Mouse (Mus musculus) gastrocnemius, postnatal 14 days (tissue): Measurements from ENCODE around the gene Ramp1. TPM values are rescaled to one million over a fixed set of nuclear protein-coding genes. Genes with fewer than 3 reads are reported as not detected.
A peak's percentile ranks its signal among the peaks of the same experiment; 100 is the strongest.

Source experiments
- DNase-seq: peaks from one replicate; pipeline ENCODE4 v3.0.0; 2021; ENCODE audit warnings: mixed read lengths
- intact Hi-C: fragments of 180-260 bp; cut with DNase I; formaldehyde crosslinking; loops from one replicate; pipeline ENCODE4 v1.15.1; 2025; ENCODE audit warnings: low total_unique reads
- long read RNA-seq, 2 experiments: library from polyadenylated mRNA; stranded (forward); transcript quantifications; one replicate each; pipeline ENCODE4 v2.0.0; 2021
- total RNA-seq, 2 experiments: library from RNA; stranded (reverse); gene quantifications; 2 replicates each; pipeline ENCODE4 v1.2.3; 2021

The Ramp1 gene
- 10 to 100 TPM; 28.5 to 29.4 TPM for total RNA-seq
- long read RNA-seq, experiment 1, transcript Ramp1-201 (3 exons, 2,325 nt), result major isoform, 69 of 78 reads
- long read RNA-seq, experiment 1, partial matches to known transcripts, result 7 of 78 reads
- long read RNA-seq, experiment 1, other reads (novel, unspliced or antisense), result 2 of 78 reads
- long read RNA-seq, experiment 2, transcript Ramp1-201 (3 exons, 2,325 nt), result major isoform, 54 of 58 reads
- long read RNA-seq, experiment 2, partial matches to known transcripts, result 2 of 58 reads
- long read RNA-seq, experiment 2, other reads (novel, unspliced or antisense), result 2 of 58 reads

DNA sequence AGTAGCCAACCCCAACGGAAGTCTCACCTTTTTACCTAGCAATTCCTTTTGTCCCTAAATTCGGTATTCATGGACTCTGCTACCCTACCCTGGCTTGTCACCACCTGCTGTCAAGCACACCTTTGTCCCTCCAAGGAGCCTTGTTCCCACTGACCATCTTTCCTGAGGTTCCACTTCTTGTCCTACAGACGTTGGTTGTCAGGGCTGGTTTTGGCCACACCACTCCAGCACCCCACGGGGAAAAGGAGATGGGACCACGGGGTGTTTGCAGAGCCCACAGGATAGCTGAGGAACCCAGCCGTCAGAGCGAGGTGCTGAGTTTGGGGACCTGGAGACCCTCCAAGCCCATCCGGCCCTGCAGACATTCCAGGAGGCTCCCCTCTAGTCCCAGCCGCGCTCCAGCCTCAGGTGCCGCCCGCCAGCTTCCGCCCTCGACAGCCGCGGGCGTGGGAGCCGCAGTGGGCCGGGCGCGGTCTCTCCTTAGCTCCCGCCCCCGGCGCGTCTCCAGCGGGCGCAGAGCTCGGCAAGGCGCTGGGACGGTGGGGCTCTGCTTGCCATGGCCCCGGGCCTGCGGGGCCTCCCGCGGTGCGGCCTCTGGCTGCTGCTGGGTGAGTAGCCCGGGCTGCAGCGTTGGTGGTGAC, at the start of gene Ramp1:
TSS of gene Ramp1 (plus strand) at position 290 of the 641 bp plus-strand sequence.
- peak; percentile 66 for DNase-seq
- intact Hi-C loops, result loop anchor here (5.0 kb wide), 2 partner anchors 38 to 58 kb away; no protein-coding TSS in a partner anchor

DNA sequence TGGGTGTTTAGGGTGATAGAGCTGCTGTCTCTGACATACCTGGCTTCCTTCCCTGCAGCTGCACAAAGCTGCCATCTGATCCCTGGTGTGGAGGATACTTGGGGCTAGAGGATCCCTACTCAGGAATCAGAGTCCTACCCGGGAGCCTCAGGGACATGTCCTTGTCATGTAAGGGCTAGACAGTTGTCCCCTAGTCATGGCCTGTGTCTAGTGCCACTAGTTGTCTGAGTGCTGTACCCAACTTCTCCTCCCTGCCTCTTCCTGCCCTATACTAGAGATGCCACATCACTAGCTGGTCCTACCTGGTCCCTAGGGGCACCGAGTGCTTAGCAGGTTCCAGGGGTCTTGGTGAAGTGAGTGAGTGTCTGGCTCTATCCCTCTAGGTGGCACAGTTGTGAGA, 42.6 kb upstream of the Ramp1 start:
- no peak for DNase-seq
- intact Hi-C loops, result no loop called here

DNA sequence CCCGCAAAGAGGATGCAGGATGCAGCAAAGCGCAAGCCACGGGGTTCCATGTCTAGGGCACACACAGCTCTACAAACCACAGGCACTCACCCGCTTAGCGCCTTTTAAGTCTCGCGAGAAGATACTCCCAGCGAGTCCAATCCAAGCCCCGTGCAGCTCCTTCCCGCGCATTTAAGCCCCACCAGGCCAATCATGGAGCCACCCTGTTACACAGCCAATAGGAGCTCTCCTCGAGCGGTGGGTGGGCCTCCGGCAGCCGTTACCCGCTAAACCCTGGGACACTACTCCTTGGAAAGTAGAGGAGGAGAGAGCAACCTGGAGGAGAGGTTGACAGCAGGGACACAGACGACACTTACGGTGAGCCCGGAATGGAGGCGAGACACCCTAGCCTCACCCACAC, 34.8 kb upstream of the Ramp1 start, which contains the start of gene Rbm44:
TSS of gene Rbm44 (plus strand) at position 277 of the 400 bp plus-strand sequence.
- intact Hi-C loops, result no loop called here
- no peak for DNase-seq

DNA sequence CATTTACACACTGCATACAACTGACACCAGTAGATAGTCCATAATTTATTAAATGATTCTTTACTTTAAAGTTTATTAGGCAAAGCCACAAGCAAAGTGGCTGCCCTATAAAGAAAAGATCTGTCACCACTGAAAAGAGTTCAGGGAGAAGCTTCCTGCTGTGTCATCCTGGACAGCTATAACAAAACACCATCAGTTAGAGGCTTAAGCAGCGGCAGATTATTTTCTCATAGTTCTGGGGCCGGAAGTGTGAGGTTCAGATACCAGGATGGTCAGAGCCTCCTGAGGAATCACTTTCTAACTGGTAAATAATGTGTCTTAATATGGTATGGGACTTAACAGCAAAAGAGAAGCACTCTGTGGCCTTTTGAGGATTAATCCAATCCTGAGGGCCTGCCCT, 28.1 kb upstream of the Ramp1 start:
- DNase-seq, result no peak

DNA sequence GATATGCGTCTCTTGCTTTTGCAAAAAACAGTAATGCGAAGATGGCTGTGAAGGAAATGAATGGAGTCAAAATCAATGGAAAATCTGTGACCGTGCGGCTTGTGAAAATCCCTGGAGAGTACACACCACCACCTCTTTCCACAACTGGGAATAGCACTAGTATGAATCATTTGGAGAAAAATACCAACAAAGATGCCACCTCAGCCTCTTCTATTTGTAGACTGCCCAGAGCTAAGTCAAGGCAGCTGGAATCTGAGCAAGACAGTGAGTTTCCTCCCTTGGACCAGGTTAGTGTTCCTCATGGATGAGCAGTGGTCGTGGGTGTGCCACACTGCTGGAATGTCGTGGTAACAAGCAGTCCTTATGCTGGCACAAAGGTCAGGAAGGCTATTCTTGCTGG, 12.8 kb upstream of the Ramp1 start:
- intact Hi-C loops, result no loop called here
- DNase-seq, result no peak

More for the DNA sequence above, 28.1 kb upstream of the Ramp1 start:
- intact Hi-C loops, result no loop called here

DNA sequence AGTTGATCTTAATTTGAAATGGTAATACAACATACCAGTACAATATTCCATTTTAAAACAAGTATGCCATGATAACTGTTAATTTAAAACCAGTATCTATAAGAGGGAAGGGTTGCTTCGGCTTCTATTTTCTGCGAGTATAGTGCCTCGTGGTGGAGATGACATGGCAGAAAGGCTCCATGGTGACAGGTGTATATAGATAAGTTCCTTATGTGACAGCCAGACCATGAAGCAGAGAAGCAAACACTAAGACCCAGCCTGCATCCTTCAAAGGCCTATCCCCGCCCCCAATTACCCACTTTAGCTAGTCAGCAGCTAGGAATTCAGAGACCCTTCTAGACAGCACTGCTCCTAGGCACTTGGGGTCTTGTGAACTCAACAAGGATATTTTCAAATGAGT, 10.5 kb upstream of the Ramp1 start:
- intact Hi-C loops, result no loop called here
- DNase-seq, result no peak

DNA sequence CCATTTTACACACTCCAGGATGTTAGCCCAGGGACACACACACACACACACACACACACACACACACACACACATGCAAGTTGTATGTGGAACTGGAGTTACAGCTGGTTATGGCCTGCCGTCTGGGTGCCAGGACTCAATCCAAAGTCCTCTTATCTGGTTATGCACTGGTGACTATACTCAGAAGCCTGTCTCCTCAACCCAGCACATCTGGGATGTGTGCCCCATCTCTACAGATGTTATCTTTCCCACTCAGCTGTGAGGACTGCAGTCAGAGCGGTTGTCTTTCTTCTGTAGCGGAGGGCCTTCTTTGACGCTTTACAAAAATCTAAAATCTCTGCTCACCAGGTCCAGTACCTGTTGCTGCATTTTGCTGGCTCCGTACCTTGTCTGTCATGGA, 4.8 kb upstream of the Ramp1 start:
- intact Hi-C loops, result no loop called here
- DNase-seq, result no peak

DNA sequence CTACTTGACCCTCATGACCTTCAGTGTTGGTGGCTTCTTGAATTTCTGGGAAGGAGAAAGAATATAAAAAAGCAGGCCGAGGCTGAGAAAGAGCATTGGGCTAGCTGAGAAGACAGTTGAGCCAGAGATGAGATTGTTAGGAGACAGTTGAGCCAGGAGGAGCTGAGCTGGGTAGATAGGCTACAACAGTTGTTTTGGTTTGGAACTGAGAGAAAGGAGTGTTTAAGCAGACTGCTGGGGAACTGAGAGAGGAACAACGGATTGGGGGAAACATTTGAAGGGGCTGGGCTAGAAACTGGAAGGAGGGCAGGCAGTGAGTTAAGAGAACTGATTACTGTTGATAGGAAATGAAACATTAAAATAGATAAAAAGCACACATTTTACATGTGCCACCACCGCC, 3.6 kb upstream of the Ramp1 start:
- no peak for DNase-seq
- intact Hi-C loops, result no loop called here

DNA sequence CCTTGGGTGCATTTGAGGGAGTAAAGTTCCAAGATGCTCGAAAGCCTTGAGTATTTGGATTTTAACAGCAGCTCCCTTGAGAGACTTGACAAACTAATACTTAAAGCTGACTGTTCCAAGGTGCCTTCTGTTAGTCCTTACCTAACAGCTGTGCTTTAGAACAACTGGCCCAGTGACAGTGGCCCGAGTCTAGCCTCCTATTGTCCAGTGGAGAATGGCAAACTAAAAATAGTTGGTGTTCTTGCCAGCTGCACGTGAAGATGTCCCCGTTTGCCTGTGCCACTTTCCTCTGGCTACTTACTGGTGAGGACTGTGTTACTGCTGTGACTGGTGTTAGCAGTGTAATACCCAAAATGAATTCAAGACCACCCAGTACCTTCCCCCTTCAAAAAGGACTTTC, 2.8 kb upstream of the Ramp1 start:
- DNase-seq, result no peak
- intact Hi-C loops, result no loop called here

DNA sequence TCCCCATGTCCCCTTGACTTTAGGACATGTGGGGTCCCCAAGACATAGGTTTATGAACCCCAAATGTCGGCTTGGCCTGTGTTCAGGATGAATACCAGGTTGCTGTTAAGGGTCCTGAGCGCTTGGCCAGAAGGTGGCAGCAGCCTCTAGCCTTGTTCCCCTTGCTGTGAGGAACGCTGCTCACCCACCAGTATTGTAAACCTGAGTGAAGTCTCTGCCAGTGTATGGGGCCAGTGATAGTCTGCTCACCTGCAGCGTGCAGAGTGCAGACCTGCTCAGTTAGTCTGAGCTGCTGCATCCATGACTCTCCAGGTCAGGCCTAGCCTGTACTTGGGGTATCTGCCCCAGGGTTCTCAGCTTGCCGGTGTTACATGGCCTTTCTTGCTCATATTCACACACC, 536 bp upstream of the Ramp1 start:
- DNase-seq, result peak; percentile 73
- intact Hi-C loops, result no loop called here

DNA sequence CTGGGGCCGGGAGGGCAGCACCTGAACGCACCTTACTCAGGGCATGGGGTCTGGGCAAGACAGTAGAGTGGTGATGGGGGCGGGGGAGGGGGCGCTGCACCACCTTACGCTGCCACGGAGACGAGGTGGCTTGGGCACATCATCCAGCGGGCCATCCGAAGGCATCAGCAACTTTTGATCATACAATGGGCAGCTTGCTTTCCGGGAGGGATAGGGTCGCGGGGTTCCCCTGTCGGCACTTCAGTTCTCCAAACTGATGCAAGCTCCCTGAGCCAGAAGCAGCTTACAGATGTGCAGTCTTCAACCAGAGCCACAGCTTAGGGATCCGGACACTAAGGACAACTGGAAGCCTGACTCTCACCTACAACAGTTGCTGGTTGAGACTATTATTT, 548 bp downstream of the Ramp1 start:
- intact Hi-C loops, result loop anchor here (5.0 kb wide), 2 partner anchors 37 to 57 kb away; no protein-coding TSS in a partner anchor
- DNase-seq, result no peak

DNA sequence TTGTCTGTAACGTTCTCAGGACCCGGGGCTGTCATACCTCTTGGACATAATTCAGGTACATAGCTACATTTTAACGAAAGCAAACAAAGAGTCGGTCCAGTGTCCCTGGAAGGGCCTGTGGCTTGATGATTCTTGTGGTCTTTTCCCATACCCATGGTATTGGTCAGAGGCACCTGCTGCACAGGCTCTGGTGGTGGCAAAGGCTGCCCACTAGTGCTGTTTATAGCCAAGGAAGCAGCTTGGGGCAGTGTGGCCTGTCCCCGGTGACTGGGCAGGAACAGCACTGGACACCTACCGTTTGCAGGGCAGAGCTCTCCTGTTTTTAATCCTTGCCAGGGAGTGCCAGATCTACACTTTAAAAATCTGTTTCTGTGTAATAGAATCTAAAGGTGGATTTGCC, 1.1 kb downstream of the Ramp1 start:
- no peak for DNase-seq
- intact Hi-C loops, result loop anchor here (5.0 kb wide), 2 partner anchors 37 to 57 kb away; no protein-coding TSS in a partner anchor

DNA sequence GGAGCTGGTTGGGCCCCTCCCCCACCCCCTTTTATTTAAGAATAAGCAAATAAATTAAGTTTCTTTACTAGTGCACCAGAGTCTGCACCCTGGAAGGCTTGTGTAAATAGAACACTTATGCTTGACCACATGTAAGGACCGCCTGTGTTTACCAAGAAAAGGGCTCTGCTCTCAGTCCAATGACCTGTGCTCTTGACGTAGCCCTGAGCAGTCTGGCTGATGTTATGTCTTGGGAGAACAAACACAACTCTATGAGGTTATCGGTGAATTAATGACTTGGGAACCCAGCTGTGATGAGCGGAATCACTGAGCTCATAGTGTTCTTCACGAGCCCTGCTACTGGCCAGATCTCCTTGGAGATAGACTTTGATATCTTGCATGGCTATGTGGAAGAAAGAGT, 1.6 kb downstream of the Ramp1 start:
- no peak for DNase-seq
- intact Hi-C loops, result loop anchor here (5.0 kb wide), 2 partner anchors 36 to 56 kb away; no protein-coding TSS in a partner anchor

DNA sequence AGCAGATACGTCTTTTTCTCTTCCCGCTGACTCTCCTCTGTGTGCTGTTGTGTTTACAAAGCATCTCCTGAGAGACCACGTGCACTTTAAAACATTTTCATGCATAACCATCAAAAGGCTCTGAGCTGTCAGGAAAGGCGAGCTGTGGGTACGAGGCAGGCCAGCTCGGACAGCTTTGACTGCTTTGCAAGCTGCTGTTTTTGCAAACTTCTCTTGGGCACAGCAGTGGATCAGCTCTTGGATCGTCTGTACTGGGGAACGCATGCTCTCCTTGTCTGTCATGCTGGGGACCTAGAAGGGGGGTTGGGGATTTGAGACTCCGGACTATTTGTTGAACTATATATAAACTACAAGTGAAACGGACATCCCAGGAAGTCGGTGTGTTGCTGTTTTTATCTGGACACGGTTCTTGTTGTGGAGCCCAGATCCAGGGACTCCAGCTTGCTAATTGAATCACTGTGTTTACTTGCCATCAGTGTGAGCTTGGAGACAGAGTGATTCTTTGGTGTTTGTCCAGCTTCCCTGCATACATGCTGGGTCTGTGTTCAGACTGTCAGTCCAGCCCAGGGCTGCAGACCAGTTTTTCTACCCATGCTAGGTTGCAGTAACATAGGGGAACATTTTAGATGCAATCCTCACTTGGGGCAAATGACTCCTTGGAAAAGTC, 2.3 kb downstream of the Ramp1 start:
- intact Hi-C loops, result loop anchor here (5.0 kb wide), 2 partner anchors 35 to 55 kb away; no protein-coding TSS in a partner anchor
- DNase-seq, result no peak

DNA sequence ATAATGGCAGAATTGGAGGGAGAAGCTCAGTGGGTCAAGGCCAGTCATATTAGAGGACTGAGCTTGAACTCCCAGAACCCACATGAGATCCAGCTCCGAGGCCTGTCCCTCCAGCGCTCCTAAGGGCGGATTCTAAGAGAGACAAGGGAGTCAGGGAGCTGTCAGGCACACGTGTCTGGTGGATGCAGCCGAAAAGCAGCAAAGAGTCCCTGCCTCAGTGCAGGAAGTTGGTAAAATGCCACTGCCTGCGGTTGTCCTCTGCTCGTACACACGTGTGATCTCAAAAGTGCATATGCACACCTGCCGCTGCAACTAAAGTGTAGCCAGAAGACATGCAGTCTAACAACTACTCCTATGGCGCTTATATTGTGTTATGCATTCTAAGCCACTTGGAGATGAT, 3.7 kb downstream of the Ramp1 start:
- intact Hi-C loops, result loop anchor here (5.0 kb wide), 2 partner anchors 34 to 54 kb away; no protein-coding TSS in a partner anchor
- no peak for DNase-seq

DNA sequence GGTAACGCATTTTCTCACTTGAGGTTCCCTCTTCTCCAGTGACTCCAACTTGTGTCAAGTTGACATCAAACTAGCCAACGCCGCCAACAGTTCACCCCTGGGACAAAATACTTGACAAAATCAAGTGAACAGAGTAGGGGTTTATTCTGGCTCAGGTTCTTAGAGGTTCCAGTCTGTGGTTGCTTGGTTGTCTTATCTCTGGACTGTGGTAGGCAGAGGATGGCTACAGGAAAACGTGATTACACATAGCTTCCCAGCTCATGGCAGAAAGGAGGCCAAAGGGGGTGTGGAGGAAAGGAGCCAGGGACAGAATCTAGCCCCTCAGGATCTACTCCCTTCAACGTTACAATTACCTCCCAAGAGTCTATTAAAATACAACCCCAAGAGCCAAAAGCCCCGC, 7.1 kb downstream of the Ramp1 start:
- intact Hi-C loops, result no loop called here
- DNase-seq, result no peak

DNA sequence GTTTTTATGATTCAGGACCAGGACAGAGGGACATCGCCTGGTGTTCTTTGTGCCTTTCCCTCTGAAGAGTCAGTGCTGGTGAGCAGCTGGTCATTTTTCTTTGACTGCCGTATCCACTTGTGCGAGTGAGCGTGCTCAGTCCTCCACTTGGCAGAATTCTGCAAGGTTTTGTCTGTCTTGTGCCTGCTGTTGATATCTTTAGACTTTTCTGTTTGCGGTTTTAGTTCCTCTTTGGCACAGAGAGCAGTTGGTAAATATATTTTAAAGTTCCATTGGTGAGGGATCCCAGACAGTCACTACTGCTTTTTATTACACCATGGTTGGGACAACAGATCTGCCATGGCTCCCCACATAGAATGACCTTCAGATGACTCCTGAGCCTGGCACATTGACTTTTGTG, 7.7 kb downstream of the Ramp1 start:
- intact Hi-C loops, result no loop called here
- DNase-seq, result no peak

DNA sequence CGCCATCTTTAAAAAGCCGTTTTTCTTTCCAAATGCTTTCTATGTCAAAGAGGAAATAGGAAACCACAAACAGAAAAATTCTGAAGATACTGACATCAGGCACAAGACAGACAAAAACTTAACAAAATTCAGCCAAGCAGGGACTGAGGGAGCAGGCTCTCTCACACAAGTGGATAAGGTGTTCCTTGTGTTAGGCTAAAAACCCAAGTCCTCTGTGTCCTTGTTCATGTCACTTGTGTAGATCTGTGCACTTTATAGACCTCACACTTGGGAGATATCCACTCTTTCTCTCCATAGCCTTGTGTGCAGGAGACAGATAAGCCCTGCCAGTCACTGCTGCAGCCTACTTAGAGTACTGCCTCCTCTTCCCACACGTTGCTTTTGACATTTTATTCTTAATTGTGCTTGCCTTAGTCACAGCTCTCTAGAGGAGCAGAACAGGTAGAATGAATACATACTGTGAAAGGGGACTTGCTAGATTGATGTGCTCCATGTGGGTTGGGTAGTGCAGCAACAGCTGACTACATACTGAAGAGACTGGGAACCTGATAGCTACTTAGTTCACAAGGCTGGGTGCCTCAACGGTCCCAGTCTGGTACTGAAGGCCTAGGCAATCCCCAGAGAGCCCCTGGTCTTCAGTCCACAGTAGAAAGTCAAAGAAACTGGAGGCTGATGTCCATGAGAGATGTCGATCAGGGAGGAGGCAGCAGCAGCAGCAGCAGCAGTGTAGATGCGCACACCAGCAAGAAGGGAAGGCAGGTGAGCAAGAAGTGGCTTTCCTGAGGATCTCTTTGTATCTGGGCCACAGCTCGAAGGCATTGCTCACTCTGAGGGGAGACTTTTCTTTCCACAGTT, 8.4 kb downstream of the Ramp1 start:
- intact Hi-C loops, result no loop called here
- no peak for DNase-seq

DNA sequence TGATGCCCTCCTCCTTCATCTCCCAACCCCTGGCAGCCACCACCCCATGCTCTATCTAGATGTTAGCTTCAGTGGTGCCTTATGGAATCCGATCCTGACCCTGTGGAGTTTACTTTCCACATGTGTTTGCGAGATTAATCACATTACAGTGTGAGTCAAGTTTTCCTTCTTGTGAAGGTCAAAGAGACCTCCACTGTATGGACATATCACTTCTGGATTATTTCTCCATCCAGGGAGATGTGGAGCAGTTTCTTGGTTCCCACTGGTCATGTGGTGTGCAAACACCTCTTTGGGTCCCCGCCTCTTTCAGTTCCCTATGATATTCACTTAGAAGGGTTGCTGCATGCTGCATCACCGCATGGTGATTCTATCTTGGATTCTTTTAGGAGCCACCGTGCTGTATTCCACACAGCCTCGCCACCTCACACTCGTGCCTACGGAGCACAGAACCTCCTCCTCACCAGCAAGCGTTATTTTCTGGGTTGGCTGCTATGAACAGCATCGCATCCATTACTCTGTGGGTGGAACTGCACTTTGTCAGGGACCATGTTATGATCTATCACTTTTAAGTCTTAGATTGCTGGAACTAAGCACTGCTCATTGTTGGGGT, 9.3 kb downstream of the Ramp1 start:
- DNase-seq, result no peak
- intact Hi-C loops, result no loop called here
